Mouse (Mus musculus) adrenal gland, postnatal 36 days (tissue): ENCODE results near the gene Myadm. TPM values are rescaled to one million over a fixed set of nuclear protein-coding genes. Genes with fewer than 3 reads are reported as not detected.
"Not testable (repeated sequence)": the region's sequence is repeated elsewhere in the genome, so short reads cannot be mapped to it uniquely, and the experiment has no call there.

Source experiments
- DNase-seq, 2 experiments: peaks; one replicate each; pipeline ENCODE4 v3.0.0; 2021; ENCODE audit warnings: mixed read lengths in 1 of 2
- total RNA-seq, 2 experiments: library from RNA; stranded (reverse); gene quantifications; 2 replicates each; pipeline ENCODE4 v1.2.3; 2021

Gene Myadm
- total RNA-seq, 2 experiments from 2014 or later, result 67.8 to 81.2 TPM

DNA sequence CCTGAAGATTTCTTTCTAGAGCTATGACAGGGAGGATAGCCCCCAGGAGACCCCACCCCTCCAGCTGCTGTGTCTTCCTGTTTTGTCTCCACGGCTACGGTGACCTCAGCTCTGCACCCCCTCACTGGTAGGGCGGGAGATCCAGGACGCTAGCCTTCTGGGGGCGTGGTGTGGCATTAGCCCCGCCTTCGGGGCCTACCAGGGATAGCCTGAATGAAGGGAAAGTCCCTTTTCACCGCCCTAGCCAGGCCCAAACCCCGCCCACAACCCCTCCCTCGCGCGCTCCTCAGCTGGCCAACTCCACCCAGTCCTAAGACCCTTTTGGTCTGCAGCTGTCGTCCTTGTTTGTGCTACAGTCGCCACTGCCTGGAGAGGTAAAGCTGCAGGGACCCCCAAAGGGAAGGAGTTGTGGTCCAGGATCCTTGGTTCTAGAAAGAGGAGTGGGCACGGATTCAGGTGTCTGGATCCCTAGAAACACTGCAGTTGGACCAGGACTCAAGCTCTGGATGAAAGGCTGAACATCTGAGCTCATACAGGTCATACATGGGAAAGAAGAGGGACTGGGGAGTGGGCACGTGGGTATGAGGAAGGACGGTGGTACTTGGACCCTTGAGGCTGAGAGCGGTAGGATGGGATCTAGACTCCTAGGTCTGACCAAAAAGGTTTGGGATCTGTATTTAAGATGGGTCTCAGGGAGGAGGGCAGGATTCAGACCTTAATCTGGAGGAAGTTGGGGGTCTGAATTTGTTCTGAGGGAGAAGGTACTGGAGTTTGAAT, 1.6 kb downstream of the Myadm start:
- DNase-seq, result peak; percentile 97 to 99

- DNase-seq, result peak; percentile 21 to 34
Measured at GRCm38 (mm10) chr7:3291197-3291596, 2.3 kb downstream of the Myadm start.

GRCm38 (mm10) chr7:3291764-3292163, 2.9 kb downstream of the Myadm start:
- DNase-seq, result no peak

GRCm38 (mm10) chr7:3292271-3292670, 3.4 kb downstream of the Myadm start:
- not testable (repeated sequence) for DNase-seq

GRCm38 (mm10) chr7:3292791-3293190, 3.9 kb downstream of the Myadm start:
- peak; percentile 92 to 93 for DNase-seq

DNA sequence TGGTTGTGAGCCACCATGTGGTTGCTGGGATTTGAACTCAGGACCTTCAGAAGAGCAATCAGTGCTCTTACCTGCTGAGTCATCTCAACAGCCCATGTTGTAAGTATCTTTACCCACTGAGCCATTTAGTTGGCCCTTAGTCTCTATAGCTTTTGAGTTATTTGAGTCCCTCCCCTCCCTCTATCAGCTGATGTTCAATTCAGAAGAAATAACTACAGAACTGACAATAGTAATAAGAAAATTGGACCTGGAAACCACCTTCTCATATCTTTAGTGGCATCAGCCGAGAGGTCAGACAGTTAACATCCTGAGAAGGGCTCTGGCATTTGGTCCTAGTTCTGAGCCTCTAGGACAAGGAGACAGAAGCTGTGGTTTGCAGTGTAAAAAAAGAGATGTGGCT, 5.9 kb downstream of the Myadm start:
- no peak for DNase-seq

GRCm38 (mm10) chr7:3295321-3296110, 6.6 kb downstream of the Myadm start:
- no peak for DNase-seq

GRCm38 (mm10) chr7:3296711-3297110, 7.8 kb downstream of the Myadm start:
- DNase-seq, result no peak

- DNase-seq, result peak in 1 of 2 experiments; percentile 55
Measured at GRCm38 (mm10) chr7:3299941-3300617, 11.2 kb downstream of the Myadm start.

GRCm38 (mm10) chr7:3300891-3301627, 12.2 kb downstream of the Myadm start:
- DNase-seq, result no peak

GRCm38 (mm10) chr7:3301628-3302555, 13.0 kb downstream of the Myadm start:
- peak; percentile 20 to 54 for DNase-seq

- peak in 1 of 2 experiments; percentile 35 for DNase-seq
Measured at GRCm38 (mm10) chr7:3302556-3303275, 13.8 kb downstream of the Myadm start.

- DNase-seq, result peak; percentile 35 to 46
Measured at GRCm38 (mm10) chr7:3303276-3303781, 14.4 kb downstream of the Myadm start.

DNA sequence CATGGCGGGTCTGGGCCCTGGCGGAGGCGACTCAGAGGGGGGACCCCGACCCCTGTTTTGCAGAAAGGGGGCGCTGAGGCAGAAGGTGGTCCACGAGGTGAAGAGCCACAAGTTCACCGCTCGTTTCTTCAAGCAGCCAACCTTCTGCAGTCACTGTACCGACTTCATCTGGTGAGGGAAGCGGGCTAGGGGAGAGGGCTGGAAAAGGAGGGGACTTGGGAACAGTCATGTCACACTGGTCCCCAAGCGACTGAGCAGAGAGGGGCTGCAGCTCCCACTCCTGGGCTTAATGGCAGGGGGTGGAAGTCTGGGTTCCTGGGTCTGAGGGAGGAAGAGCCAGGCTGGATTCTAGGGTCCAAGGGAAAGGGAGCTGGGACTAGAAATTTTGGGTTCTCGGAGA, 14.9 kb downstream of the Myadm start:
- no peak for DNase-seq

DNA sequence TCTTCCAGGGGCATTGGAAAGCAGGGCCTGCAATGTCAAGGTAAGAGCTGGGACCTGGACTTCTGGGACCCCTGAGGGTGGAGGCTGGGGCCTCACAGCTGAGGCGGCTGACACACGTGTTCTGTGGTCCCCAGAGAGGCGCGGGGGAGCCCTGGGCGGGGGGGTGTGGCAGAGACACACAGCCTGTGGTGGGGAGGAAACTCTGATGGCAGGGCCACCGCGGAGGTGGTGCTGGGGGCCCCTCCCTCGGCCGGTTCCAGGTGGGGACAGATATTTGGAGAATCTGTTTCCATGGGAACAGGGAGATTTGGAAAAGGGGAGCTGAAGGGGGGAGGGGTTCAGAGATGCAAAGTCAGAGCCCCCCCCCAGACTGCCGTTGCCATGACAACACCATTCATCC, 15.4 kb downstream of the Myadm start:
- no peak for DNase-seq

DNA sequence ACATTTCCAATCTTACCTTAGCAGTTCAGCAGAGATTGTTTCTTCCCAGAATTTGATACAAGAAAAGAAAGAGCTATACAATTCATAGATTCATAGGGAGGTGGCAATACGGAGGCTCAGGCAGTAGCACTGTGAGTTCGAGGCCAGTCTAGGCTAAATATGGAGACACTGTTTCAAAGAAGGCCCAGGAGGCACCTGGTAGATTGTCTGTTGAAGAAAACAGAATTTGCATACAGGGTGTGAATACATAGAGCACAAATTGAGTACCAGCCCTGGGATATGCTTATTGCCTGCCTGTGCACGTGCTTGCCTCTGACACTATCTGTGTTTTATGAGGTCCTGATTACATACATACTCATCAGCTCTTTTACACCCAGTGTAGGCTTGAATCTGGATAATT, 17.5 kb downstream of the Myadm start:
- no peak for DNase-seq

DNA sequence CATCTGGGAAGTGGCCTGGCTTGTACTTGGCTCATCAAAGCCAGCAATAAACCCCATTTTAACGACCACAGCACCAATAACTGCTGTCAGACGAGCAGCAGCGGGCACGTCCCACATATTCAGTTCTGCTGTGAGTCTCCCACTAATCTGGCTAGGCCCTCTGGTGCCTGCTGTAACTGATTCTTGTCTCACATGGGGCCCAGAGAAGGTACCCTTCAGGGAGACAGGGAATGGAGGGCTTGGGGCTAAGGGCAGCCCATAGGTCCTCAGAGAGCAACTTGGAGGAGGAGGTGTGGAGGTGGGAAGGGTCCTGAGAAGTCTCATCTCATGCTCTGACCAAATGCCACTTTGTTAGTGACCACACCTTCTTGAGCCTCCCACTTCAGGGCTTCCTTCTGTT, 19.8 kb downstream of the Myadm start:
- no peak for DNase-seq

DNA sequence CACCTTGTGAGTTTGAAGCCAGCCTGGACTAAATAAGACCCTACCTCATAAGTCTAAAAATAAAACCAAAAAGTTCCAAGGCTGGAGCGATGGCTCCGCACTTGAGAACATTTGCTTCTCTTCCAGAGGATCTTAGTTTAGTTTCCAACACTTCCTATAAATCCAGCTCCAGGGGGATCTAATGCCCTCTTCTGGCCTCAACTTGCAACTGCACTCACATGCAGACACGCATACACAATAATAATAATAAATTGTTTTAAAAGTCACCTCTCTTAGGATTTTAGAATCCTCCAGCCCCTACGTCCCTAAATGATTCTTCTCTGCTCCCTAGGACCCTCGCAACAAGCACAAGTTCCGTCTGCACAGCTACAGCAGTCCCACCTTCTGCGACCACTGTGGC, 21.4 kb downstream of the Myadm start:
- no peak for DNase-seq

DNA sequence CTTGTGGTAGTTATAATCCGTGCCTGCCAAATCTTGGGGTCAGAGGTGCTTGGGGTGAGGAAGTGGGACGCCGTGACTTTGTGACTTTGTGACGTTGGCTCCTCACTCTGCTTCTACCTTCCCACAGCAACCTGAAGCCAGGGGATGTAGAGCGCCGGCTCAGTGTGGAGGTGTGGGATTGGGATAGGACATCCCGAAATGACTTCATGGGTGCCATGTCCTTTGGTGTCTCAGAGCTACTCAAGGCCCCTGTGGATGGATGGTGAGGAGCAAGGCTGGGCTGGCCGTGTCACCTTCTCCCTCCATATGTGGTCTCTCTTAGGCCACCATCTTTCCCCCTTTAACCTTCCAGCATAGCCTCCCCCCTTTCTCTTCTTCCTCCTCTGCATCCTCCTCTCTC, 24.7 kb downstream of the Myadm start:
- no peak for DNase-seq

DNA sequence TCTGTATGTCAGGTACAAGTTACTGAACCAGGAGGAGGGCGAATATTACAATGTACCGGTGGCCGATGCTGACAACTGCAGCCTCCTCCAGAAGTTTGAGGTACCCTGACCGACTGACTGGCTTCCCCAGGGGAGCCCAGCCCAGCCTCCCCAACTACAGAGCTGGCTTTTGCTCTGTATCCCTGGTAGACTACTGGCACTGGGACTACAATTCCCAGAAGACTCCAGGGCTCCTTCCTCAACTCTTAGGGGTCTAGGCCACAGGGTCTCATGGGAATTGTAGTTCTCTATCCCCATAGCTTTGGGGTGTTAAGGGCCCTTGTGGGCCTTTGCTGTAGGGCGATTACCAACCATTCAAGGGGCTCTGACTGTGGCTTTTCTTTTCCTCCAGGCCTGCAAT, 25.2 kb downstream of the Myadm start:
- DNase-seq, result no peak
